Mouse (Mus musculus) liver, adult 2 months (tissue): ENCODE data around the gene Schip1. TPM values are rescaled to one million over a fixed set of nuclear protein-coding genes. Genes with fewer than 3 reads are reported as not detected.
A peak's percentile ranks its signal among the peaks of the same experiment; 100 is the strongest.

ENCODE experiments used
- DNase-seq: peaks from one replicate; pipeline ENCODE4 v3.0.0-alpha.2; 2011; ENCODE audit warnings: low read depth, low spot score; ENCODE audit errors: extremely low read depth
- H3K27ac ChIP-seq: fragments of 200-500 bp; replicated peaks from 2 replicates; pipeline ENCODE4 v1.5.1; 2012; ENCODE audit warnings: low read depth, mild to moderate bottlenecking, control low read depth, inconsistent platforms, low read length; ENCODE audit not compliant: insufficient read depth
- H3K27me3 ChIP-seq: fragments of 200-500 bp; 2 replicates; pipeline ENCODE4 v1.6.1; 2012; ENCODE audit warnings: mild to moderate bottlenecking, moderate library complexity, low read length, inconsistent platforms; ENCODE audit not compliant: control insufficient read depth, insufficient read depth
- H3K36me3 ChIP-seq: fragments of 200-500 bp; 2 replicates; pipeline ENCODE4 v1.6.1; 2012; ENCODE audit warnings: low read length, inconsistent platforms; ENCODE audit not compliant: control insufficient read depth, insufficient read depth
- H3K4me1 ChIP-seq: fragments of 200-500 bp; 2 replicates; pipeline ENCODE4 v1.6.1; 2011; ENCODE audit warnings: low read length; ENCODE audit not compliant: control insufficient read depth, insufficient read depth
- H3K4me3 ChIP-seq: fragments of 200-500 bp; 2 replicates; pipeline ENCODE4 v1.5.1; 2011; ENCODE audit warnings: low read depth, mild to moderate bottlenecking, control low read depth, low read length, moderate library complexity; ENCODE audit not compliant: insufficient read depth
- H3K79me2 ChIP-seq: fragments of 200-500 bp; 2 replicates; pipeline ENCODE4 v1.6.1; 2012; ENCODE audit warnings: inconsistent platforms, mild to moderate bottlenecking, low read length, moderate library complexity; ENCODE audit not compliant: control insufficient read depth, insufficient read depth
- H3K9ac ChIP-seq: fragments of 200-500 bp; 2 replicates; pipeline ENCODE4 v1.6.1; 2012; ENCODE audit warnings: low read depth, mild to moderate bottlenecking, control low read depth, inconsistent platforms, low read length
- CTCF ChIP-seq: fragments of 200-500 bp; IDR thresholded peaks from 2 replicates; pipeline ENCODE4 v1.5.1; 2011; ENCODE audit warnings: low read depth, low read length, control low read depth
- POLR2A ChIP-seq: fragments of 200-500 bp; IDR thresholded peaks from 2 replicates; pipeline ENCODE4 v1.6.1; 2011; ENCODE audit warnings: low read length, control low read depth; ENCODE audit not compliant: insufficient read depth; ENCODE audit errors: extremely low read depth
- WGBS: fragments of 180-500 bp; shearing (Covaris S2); methylation state at CpG from one replicate; pipeline ENCODE4 v1.1.7; 2018; 5-methylcytosine and 5-hydroxymethylcytosine counted together
- polyA plus RNA-seq: library from polyadenylated mRNA; depleted of rRNA; stranded (reverse); fragments of >200 nt; gene quantifications from 2 replicates; pipeline ENCODE4 v1.2.3, GENCODE M21; 2012
- total RNA-seq: library from RNA; depleted of rRNA; stranded (reverse); fragments of >200 nt; gene quantifications from 2 replicates; pipeline ENCODE4 v1.2.3, GENCODE M21; 2014

The Schip1 gene
- total and polyA plus RNA-seq, 2 experiments: 0.48 to 1.6 TPM

DNA sequence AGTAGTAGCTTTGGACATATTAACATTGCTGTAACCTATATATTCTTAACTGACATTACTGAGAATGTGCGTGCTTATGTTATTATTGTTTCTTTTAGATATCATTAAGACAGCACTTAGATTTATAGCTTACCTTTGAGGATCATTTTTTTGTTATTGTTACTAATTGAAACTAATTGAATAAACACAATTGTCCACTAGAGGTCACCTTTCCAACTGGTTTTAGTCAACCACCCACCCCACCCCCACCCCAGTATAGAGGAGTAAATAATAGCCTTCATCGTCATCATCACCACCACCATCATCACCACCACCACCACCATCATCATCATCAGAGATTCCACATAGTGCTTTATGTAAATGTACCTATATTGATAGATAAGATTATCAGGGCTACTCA is 498.2 kb downstream of the Schip1 start:
- no peak for TF ChIP-seq CTCF
- TF ChIP-seq POLR2A: no peak
- Histone ChIP-seq H3K27ac (no peak overlapping the region), H3K79me2 (no peaks in the 10 kb centered on the region), H3K36me3 (no peaks in the 10 kb centered on the region), H3K9ac (no peak overlapping the region), H3K27me3 (no peaks in the 10 kb centered on the region), H3K4me1 (peaks cover 4% of the 10 kb centered on the region), H3K4me3 (no peak overlapping the region)
- WGBS: 75% methylated on average over 2 of the region's 2 CpGs
- no peak for DNase-seq

DNA sequence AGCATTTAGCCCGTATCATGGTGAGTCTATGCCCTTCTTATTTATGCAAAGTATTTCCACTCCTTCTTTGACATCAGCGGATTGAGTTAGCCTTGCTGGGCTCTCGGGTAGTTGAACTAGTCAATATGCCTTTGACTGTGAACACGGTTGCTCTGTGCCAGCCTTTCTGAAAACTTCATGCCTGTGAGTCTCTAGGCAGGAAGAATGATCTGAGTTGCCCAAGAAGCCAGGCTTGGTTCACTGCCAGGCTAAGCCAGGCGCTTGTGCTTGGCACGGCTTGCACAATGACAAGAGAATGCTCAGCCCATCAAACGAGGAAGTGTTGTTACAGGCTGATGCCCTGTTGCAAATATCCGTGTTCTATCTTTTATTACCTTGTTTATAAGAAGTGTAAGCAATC is 499.3 kb downstream of the Schip1 start:
- Histone ChIP-seq H3K27ac (no peak overlapping the region), H3K79me2 (no peaks in the 10 kb centered on the region), H3K9ac (no peak overlapping the region), H3K4me3 (no peak overlapping the region), H3K36me3 (no peaks in the 10 kb centered on the region), H3K4me1 (peaks cover 1% of the 10 kb centered on the region), H3K27me3 (no peaks in the 10 kb centered on the region)
- TF ChIP-seq CTCF (no peak), POLR2A (no peak)
- peak; percentile 58 for DNase-seq
- WGBS: 29% methylated on average over 8 of the region's 8 CpGs

DNA sequence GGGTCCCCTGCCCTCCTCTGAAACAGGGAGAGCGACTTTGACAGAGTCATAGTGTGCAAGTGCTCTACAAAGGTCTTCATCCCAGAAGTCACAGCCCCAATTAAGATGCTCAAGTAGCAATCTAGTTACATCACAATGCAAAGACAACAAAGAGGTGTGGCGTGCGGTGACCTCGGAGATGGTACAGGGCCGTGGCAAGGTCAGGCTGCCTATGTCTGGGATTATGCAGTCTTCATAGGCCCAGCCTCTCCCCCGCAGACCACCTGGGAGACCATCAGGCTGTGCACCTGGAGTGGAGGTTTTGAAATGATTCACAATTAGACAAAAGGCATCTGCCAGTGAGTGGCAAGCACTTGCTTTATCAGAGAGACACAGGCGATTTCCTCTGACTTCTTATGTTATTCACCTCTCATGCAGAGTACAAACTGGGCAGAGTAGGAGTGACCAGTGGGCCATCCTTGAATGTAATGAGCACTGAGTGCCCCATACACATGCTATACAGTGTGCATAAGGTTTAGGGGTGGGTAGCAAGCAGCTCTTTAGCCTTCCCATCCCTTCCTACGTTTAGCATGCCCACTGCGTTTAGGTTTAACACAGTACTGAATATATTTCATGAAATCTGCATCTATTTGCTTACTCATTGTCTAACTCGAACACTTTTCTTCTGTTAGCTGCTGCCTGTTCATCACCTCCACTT is 500.5 kb downstream of the Schip1 start:
- no peak for DNase-seq
- TF ChIP-seq CTCF: no peak
- TF ChIP-seq POLR2A: no peak
- Histone ChIP-seq H3K36me3 (no peaks in the 10 kb centered on the region), H3K9ac (no peak overlapping the region), H3K4me3 (no peak overlapping the region), H3K4me1 (no peaks in the 10 kb centered on the region), H3K27ac (no peak overlapping the region), H3K79me2 (no peaks in the 10 kb centered on the region), H3K27me3 (no peaks in the 10 kb centered on the region)
- WGBS: 88% methylated on average over 10 of the region's 10 CpGs

DNA sequence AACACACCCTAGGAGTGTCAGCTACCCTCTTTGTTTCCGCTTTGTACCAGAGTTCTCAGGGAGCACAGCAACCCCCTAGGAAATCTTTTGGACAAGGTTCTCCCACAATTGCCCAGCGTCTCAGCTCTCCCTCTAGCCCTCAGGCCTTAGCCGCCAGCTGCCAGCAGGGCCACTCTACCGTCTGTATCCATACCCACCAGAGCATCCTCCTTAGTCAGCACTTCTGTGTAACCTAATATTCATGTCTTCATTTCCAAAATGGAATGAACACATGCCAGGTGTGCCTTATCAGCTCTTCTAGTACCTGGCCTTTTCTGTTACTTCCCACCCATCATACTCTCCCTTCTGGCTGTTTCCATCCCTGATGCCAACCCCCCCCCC is 501.1 kb downstream of the Schip1 start:
- TF ChIP-seq POLR2A: no peak
- no peak for TF ChIP-seq CTCF
- Histone ChIP-seq H3K27me3 (no peaks in the 10 kb centered on the region), H3K4me1 (no peaks in the 10 kb centered on the region), H3K9ac (no peak overlapping the region), H3K27ac (no peak overlapping the region), H3K36me3 (no peaks in the 10 kb centered on the region), H3K79me2 (no peaks in the 10 kb centered on the region), H3K4me3 (no peak overlapping the region)
- no peak for DNase-seq
- WGBS: 92% methylated on average over 4 of the region's 4 CpGs

DNA sequence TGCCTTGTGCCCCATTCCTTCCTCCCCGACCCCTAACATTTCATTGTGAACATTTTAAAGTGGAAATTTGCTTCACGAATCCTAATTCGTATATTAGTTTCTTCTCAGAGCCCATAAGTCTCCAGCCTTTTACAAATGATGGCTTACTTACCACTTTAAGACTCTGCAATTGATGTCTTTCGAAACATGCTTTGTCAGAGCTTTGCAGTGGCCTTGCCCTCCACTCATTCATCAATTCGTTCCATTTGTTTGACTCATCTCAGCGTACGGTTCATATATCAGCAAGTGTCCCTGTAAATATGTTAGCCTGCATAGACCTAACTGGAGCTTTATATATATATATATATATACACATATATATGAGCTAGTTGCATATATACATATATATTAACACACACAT is 503.0 kb downstream of the Schip1 start:
- no peak overlapping the region for H3K4me3 ChIP-seq
- no peak for DNase-seq
- no peak overlapping the region for H3K9ac ChIP-seq
- 83% methylated on average over 7 of the region's 7 CpGs for WGBS
- no peaks in the 10 kb centered on the region for H3K79me2 ChIP-seq
- TF ChIP-seq CTCF (no peak), POLR2A (no peak)
- H3K36me3 ChIP-seq: no peaks in the 10 kb centered on the region
- no peaks in the 10 kb centered on the region for H3K4me1 ChIP-seq
- no peaks in the 10 kb centered on the region for H3K27me3 ChIP-seq
- H3K27ac ChIP-seq: no peak overlapping the region

DNA sequence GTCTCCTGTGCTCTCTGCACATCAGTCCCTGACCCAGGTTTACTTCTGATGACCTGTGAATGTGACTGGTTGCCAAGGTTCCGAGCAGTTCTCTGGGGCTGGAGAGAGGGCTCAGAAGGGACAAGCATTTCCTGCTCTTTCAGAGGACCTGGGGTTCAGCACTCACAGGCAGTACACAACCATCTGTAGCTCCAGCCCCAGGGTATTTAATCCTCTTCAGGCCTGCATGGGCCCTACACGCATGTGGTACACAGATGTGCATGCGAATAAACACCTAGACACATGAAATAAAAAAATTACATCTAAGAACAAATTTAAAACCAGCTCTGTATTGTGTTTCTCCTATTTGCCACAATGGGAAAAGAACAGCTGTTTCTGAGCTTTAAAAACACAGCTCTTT is 503.5 kb downstream of the Schip1 start:
- WGBS: 89% methylated on average over 3 of the region's 3 CpGs
- no peak overlapping the region for H3K9ac ChIP-seq

More for the DNA sequence above, 503.5 kb downstream of the Schip1 start:
- no peaks in the 10 kb centered on the region for H3K36me3 ChIP-seq
- no peak for TF ChIP-seq POLR2A
- TF ChIP-seq CTCF: no peak
- no peak overlapping the region for H3K27ac ChIP-seq
- no peaks in the 10 kb centered on the region for H3K27me3 ChIP-seq
- no peaks in the 10 kb centered on the region for H3K4me1 ChIP-seq
- no peak for DNase-seq
- no peaks in the 10 kb centered on the region for H3K79me2 ChIP-seq
- H3K4me3 ChIP-seq: no peak overlapping the region
